Mouse (Mus musculus): Measurements from ENCODE around the gene Ppme1. TPM values are rescaled to one million over a fixed set of nuclear protein-coding genes. Genes with fewer than 3 reads are reported as not detected.
A peak's percentile ranks its signal among the peaks of the same experiment; 100 is the strongest.

Ppme1 gene
- polyA plus RNA-seq (2015; fragmentation: Nextera tagmentation; extraction: Ambion mirVana) = 140 and 142 TPM in 2 replicates

- WGBS = under 1% methylated on average over 54 of the region's 54 CpGs
- Histone ChIP-seq H3K9ac (peak within 1 kb of the TSS; percentile 91), H3K27me3 (no peaks in the 10 kb centered on the region), H3K4me2 (peak within 1 kb of the TSS; percentile 80), H3K27ac (replicated peaks) (peak within 1 kb of the TSS; percentile 93), H3K36me3 (peaks cover 22% of the 10 kb centered on the region), H3K9me3 (no peaks in the 10 kb centered on the region), H3K4me1 (replicated peaks) (peaks cover 34% of the 10 kb centered on the region), H3K4me3 (peak within 1 kb of the TSS; percentile 82)
- ATAC-seq (ENCODE audit: low read depth) = peak; percentile 97
These were observed at the start of gene Ppme1, which contains the start of gene C2cd3 for GRCm38 (mm10) chr7:100371495-100372451. TSS of gene Ppme1 (minus strand) at chr7:100372307. TSS of gene C2cd3 (plus strand) at chr7:100372233.

DNA sequence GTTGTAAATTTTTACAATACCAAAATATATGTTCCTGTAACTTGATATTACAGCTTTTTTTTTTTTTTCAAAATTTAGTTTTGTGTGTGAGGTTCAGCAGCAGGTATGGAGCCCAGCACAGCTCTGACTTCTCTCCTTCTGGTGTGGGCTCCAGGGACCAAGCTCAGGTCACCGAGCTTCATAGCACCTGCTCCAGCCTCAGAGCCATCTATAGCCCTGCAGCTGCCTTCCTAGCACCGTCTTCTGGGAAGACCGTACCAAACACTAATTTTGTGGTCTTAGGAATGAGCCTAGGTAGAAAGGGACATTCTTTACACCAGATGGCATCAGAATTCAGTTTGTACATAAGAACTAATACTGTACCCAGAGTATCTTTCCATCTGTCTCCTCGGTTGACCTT lies 36.6 kb upstream of the Ppme1 start:
- Histone ChIP-seq H3K36me3 (peaks cover 89% of the 10 kb centered on the region), H3K27me3 (no peaks in the 10 kb centered on the region), H3K27ac (replicated peaks) (no peak overlapping the region), H3K4me1 (replicated peaks) (no peaks in the 10 kb centered on the region), H3K4me2 (no peak overlapping the region), H3K9me3 (no peaks in the 10 kb centered on the region), H3K9ac (no peak overlapping the region), H3K4me3 (no peak overlapping the region)
- 96% methylated on average over 4 of the region's 4 CpGs for WGBS
- ATAC-seq (ENCODE audit: low read depth) = no peak

GRCm38 (mm10) chr7:100407677-100408076 lies 35.6 kb upstream of the Ppme1 start:
- 97% methylated on average over 5 of the region's 5 CpGs for WGBS

GRCm38 (mm10) chr7:100402715-100403114 lies 30.6 kb upstream of the Ppme1 start:
- Histone ChIP-seq H3K4me2 (no peak overlapping the region), H3K9me3 (no peaks in the 10 kb centered on the region), H3K36me3 (peaks cover 71% of the 10 kb centered on the region), H3K4me3 (no peak overlapping the region), H3K9ac (no peak overlapping the region), H3K27me3 (no peaks in the 10 kb centered on the region), H3K27ac (replicated peaks) (no peak overlapping the region), H3K4me1 (replicated peaks) (0 out of 2 replicates have a peak, but pooled peaks cover 3% of the 10 kb centered on the region)
- WGBS = 60% methylated on average over 4 of the region's 4 CpGs
- no peak for ATAC-seq (ENCODE audit: low read depth)

More at GRCm38 (mm10) chr7:100407677-100408076, 35.6 kb upstream of the Ppme1 start:
- no peak overlapping the region for H3K4me2 ChIP-seq
- no peaks in the 10 kb centered on the region for H3K9me3 ChIP-seq
- H3K27me3 ChIP-seq = no peaks in the 10 kb centered on the region
- H3K4me1 ChIP-seq (replicated peaks) = no peaks in the 10 kb centered on the region
- no peak for ATAC-seq (ENCODE audit: low read depth)
- peaks cover 87% of the 10 kb centered on the region for H3K36me3 ChIP-seq
- H3K27ac ChIP-seq (replicated peaks) = no peak overlapping the region
- no peak overlapping the region for H3K9ac ChIP-seq
- no peak overlapping the region for H3K4me3 ChIP-seq

DNA sequence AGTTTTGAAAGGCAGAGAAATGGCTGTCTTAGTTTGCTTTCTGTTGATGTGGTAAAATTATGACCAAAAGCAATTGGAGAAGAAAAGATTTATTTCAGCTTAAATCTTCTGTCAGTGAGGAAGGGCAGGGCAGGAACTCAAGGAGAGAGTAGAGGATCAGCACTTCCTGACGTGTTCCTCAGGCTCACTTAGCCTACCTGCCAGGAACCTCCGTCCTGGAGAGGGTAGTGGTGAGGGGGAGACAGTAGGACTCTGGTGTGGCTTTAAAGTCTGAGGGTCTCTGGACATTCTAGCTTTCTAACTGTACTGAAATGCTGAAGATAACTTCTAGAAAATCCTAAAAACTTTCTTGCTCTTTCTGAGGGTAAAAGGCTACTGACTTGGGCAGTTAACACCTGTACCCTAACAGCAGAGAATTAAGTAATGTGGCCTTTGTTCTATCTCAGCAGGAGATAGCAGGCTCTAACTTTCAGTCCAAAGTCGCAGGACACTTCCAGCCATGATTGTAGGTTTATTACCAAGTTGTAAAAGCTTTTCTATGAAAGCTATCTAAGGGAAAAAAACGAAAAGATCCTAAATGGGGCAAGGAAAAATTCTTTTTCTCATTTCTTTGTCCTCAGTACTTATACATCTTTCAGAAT lies 28.9 kb upstream of the Ppme1 start:
- Histone ChIP-seq H3K9me3 (no peaks in the 10 kb centered on the region), H3K27ac (replicated peaks) (no peak overlapping the region), H3K4me2 (no peak overlapping the region), H3K36me3 (peaks cover 71% of the 10 kb centered on the region), H3K9ac (no peak overlapping the region), H3K4me1 (replicated peaks) (0 out of 2 replicates have a peak, but pooled peaks cover 3% of the 10 kb centered on the region), H3K27me3 (no peaks in the 10 kb centered on the region), H3K4me3 (no peak overlapping the region)
- no peak for ATAC-seq (ENCODE audit: low read depth)
- 7% methylated on average over 4 of the region's 4 CpGs for WGBS

DNA sequence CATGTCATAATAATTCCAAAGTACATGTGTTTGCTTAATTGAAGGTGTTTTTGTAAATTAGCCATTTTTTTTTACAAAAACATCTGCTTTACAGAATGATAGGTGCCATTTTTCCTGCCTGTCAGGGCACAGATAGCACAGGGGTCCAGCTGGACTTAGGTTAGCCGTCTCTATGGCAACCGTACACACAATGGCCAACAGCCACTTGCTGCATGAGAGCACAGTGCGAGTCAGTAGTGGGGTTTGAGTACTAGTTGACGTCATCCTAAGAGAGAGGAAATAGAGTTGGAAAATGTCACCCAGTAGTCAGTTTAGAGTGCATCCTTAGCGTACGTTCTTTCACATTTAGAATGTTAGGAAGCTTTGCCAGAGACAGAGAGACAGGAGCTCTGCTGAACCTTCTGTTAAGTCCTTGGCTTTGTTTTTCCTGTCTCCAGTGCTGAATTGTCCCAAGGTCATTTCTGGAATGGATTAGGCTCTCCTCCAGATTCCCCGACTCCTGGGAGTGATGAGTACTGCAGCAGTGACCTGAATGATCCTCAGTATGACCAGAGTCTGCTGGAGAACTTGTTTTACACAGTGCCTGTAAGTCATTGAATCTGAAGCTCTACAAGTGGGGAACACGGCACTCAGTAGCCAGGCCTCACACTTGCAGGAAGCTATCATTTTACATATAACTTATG lies 27.3 kb upstream of the Ppme1 start:
- Histone ChIP-seq H3K9ac (no peak overlapping the region), H3K4me1 (replicated peaks) (0 out of 2 replicates have a peak, but pooled peaks cover 3% of the 10 kb centered on the region), H3K4me2 (no peak overlapping the region), H3K4me3 (no peak overlapping the region), H3K9me3 (no peaks in the 10 kb centered on the region), H3K36me3 (peaks cover 73% of the 10 kb centered on the region), H3K27me3 (no peaks in the 10 kb centered on the region), H3K27ac (replicated peaks) (no peak overlapping the region)
- WGBS = 47% methylated on average over 8 of the region's 8 CpGs
- ATAC-seq (ENCODE audit: low read depth) = no peak

- Histone ChIP-seq H3K36me3 (peaks cover 85% of the 10 kb centered on the region), H3K4me1 (replicated peaks) (no peaks in the 10 kb centered on the region), H3K9me3 (no peaks in the 10 kb centered on the region), H3K4me3 (no peak overlapping the region), H3K27ac (replicated peaks) (no peak overlapping the region), H3K9ac (no peak overlapping the region), H3K4me2 (no peak overlapping the region), H3K27me3 (no peaks in the 10 kb centered on the region)
- no peak for ATAC-seq (ENCODE audit: low read depth)
- WGBS = 86% methylated on average over 2 of the region's 2 CpGs
These were observed 20.2 kb upstream of the Ppme1 start for GRCm38 (mm10) chr7:100392265-100392664.

DNA sequence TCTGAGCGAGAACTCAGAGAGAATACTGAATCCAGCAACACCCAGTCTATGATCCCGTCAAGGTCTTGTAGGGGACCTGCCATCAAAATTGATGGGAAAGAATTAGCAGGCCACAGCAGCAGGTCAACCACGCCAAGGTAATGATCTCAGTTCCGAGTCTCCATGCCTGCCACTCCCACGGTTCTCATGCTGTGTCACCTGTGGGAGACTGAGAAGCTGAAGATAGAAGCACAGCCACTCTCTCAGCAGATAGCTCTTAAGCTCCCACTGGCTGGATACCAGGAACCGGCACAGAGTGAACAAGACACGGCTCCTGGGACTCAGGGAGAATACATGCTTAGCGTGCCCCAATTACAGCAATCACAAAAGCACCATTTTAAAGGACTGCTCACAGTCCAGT lies 18.1 kb upstream of the Ppme1 start:
- H3K36me3 ChIP-seq = peaks cover 66% of the 10 kb centered on the region

GRCm38 (mm10) chr7:100388174-100388573 lies 16.1 kb upstream of the Ppme1 start:
- no peak overlapping the region for H3K4me3 ChIP-seq
- H3K36me3 ChIP-seq = peaks cover 59% of the 10 kb centered on the region
- H3K27me3 ChIP-seq = no peaks in the 10 kb centered on the region
- no peak overlapping the region for H3K9ac ChIP-seq
- H3K9me3 ChIP-seq = no peaks in the 10 kb centered on the region
- H3K4me2 ChIP-seq = no peak overlapping the region
- H3K4me1 ChIP-seq (replicated peaks) = no peaks in the 10 kb centered on the region
- H3K27ac ChIP-seq (replicated peaks) = no peak overlapping the region
- ATAC-seq (ENCODE audit: low read depth) = no peak
- 95% methylated on average over 2 of the region's 2 CpGs for WGBS

More for the DNA sequence above, 18.1 kb upstream of the Ppme1 start:
- H3K4me3 ChIP-seq = no peak overlapping the region
- no peaks in the 10 kb centered on the region for H3K4me1 ChIP-seq (replicated peaks)
- WGBS = 83% methylated on average over 8 of the region's 8 CpGs
- H3K27ac ChIP-seq (replicated peaks) = no peak overlapping the region
- H3K27me3 ChIP-seq = no peaks in the 10 kb centered on the region
- no peak for ATAC-seq (ENCODE audit: low read depth)
- H3K4me2 ChIP-seq = no peak overlapping the region
- H3K9ac ChIP-seq = no peak overlapping the region
- H3K9me3 ChIP-seq = no peaks in the 10 kb centered on the region

DNA sequence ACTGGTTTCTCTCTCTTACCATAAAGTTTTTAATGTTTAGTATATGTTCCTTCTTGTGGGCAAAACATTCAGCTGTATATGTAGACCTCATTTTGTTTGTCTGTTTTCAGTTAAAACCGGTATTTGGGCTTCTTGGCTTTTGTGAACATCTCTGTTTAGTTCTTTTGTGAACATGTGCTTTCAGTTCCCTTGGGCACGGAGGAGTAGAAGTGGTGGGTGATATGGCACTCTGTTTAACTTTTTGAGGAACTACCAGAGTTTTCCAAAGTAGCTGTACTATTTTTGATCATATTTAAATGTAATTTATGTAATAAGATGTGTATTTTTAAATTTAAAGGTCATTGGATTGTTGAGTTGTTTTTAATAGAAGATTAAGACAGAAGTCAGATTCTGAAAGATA lies 11.1 kb upstream of the Ppme1 start:
- Histone ChIP-seq H3K4me3 (no peak overlapping the region), H3K4me2 (no peak overlapping the region), H3K9me3 (no peaks in the 10 kb centered on the region), H3K36me3 (peaks cover 53% of the 10 kb centered on the region), H3K4me1 (replicated peaks) (no peaks in the 10 kb centered on the region), H3K27ac (replicated peaks) (no peak overlapping the region), H3K27me3 (no peaks in the 10 kb centered on the region), H3K9ac (no peak overlapping the region)
- no peak for ATAC-seq (ENCODE audit: low read depth)
- WGBS = 91% methylated on average over 2 of the region's 2 CpGs

GRCm38 (mm10) chr7:100381161-100381560 lies 9.1 kb upstream of the Ppme1 start:
- ATAC-seq (ENCODE audit: low read depth) = no peak
- Histone ChIP-seq H3K4me1 (replicated peaks) (no peaks in the 10 kb centered on the region), H3K9ac (no peak overlapping the region), H3K4me3 (no peak overlapping the region), H3K27ac (replicated peaks) (no peak overlapping the region), H3K4me2 (no peak overlapping the region), H3K36me3 (peaks cover 62% of the 10 kb centered on the region), H3K9me3 (no peaks in the 10 kb centered on the region), H3K27me3 (no peaks in the 10 kb centered on the region)

DNA sequence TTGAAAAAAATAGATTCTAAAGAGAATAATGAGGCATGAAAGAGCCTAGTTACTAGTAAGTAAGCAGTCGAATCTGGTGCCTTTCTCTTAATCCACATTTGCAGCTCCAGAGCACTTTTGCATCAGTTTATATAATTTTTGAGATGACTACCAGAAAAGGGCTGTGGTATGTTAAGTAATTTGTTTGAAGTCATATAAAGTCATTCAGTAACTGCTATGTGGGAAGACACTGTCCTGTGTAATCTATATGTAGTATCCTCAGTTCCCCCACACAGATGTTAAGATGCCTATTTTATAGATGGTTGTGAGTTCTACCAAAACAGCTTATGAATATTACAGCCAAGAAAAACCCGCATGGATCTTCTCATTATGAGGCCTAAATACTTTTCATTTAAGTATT lies 6.2 kb upstream of the Ppme1 start:
- H3K27me3 ChIP-seq = no peaks in the 10 kb centered on the region
- peaks cover 69% of the 10 kb centered on the region for H3K36me3 ChIP-seq

More for the DNA sequence above, 6.2 kb upstream of the Ppme1 start:
- Histone ChIP-seq H3K9ac (no peak overlapping the region), H3K27ac (replicated peaks) (no peak overlapping the region), H3K4me1 (replicated peaks) (peaks cover 1% of the 10 kb centered on the region), H3K4me3 (no peak overlapping the region), H3K4me2 (no peak overlapping the region), H3K9me3 (no peaks in the 10 kb centered on the region)
- 92% methylated on average over 2 of the region's 2 CpGs for WGBS
- ATAC-seq (ENCODE audit: low read depth) = no peak
